Mouse (Mus musculus): ENCODE measurements around the gene Pdzk1ip1.

The Pdzk1ip1 gene

DNA sequence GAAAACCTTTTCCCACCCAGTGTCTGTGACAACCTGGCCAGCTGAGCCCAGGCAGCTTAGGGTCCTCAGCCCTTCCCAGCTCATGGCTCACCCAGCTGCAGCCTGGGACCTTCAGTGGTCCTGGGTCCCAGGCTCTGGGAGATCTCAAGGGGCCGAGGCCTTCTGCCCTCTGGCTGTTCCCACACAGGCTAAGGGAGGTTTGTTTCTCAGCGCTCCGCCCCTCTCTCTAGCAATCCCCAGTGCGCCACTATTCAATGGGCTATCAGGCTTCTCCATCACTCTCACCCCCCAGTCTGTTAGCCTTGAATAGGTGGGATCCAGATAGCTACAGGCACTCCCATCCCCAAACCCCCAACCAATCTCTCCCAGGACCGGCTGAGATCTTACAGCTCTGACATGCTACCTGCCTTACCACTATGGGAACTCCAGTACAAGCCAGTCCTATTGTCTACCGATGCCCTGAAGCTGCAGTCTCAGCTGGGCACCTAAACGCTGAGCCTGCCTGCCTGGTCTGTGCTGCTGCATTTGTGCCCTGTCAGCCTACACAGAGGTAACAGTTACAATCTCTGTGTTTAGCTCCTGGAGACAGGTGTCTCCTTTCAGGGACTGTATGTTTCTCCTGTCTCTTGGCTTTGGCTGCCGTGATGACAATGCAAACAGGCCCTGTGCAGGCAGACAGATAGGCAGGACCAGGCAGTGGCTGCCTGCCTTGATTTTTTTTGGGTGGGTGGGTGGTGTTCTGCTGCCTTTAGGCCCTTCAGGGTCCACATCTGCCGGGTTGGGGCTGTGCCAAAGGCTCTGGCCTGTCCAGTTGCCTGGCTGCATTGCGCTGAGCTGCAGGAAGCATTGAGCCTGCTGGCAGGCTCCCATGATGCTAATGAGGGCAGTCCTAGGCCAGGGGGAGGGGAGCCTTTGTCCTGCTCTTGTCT lies 9.4 kb upstream of the Pdzk1ip1 start:
- DNase-seq = no peak

DNA sequence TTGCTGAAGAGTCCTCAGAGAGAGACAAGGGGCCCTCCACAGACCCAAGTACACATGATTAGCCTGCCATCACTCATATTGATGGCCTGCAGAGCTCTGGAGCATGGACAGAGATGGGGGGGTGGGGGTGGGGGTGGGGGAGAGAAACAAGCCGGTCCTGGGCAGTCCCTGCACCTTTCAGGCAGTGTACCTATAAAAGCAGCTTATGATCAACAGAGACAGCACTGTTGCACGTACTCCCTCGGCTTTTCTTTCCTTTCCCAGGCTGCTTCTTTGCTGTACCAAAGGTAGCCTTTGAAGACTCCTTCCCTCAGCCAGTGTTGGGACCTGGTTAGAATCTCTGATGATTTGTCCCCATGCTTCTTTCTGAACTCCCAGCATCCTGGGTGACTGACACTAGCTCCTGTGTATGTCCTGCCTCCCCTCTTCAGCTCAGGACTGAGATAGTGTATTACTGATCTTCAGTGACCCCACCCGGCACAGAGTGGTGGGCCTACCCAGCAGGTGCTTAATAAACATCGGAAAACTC lies 8.6 kb upstream of the Pdzk1ip1 start:
- DNase-seq = no peak

DNA sequence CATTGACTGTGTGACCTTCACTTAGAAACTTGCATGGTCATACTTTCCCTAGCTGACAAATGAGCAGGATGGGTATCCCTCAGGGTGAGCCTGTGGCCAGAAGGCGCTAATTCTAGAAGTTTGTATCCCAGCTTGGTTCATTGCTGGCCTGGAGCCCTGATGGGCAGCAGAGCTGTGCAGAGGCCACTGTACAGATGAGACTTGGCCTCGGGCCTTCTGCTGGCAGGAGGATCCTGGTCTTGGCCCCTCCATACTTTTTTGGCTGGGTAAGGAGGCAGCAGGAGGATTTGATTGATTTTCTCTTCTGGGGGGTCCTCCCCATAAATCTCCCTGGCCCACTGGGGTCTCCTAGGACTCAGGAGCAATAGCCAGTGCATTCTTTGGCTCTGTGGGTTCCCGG lies 5.5 kb upstream of the Pdzk1ip1 start:
- DNase-seq = no peak

- peak; percentile 56 for DNase-seq
Measured at GRCm38 (mm10) chr4:115085522-115086095, 2.9 kb upstream of the Pdzk1ip1 start.

GRCm38 (mm10) chr4:115086257-115086656 lies 2.3 kb upstream of the Pdzk1ip1 start:
- DNase-seq = no peak

- DNase-seq = no peak
Measured at GRCm38 (mm10) chr4:115086763-115087415, 1.6 kb upstream of the Pdzk1ip1 start.

DNA sequence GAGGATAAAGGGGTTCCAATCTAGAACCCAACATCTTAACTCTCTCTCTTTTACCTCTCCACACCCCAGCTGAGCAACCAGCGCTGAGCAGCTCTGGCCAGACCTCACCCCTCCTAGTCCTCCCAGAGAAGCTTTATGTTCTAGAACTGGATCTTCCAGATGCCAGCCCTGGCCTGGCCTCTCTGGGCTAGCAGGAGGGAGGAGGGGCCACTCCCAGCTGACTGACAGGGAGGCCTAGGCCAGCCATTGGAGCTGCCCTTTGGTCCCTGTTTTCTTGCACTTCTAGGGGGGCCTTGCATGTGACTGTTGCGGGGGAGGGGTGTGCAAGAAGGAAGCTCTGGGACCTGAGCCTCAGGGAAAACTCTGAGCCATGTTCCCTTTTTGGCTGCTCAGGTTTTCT lies 2.1 kb downstream of the Pdzk1ip1 start:
- DNase-seq = no peak

- DNase-seq = no peak
Measured at GRCm38 (mm10) chr4:115091806-115092205, 3.3 kb downstream of the Pdzk1ip1 start.

DNA sequence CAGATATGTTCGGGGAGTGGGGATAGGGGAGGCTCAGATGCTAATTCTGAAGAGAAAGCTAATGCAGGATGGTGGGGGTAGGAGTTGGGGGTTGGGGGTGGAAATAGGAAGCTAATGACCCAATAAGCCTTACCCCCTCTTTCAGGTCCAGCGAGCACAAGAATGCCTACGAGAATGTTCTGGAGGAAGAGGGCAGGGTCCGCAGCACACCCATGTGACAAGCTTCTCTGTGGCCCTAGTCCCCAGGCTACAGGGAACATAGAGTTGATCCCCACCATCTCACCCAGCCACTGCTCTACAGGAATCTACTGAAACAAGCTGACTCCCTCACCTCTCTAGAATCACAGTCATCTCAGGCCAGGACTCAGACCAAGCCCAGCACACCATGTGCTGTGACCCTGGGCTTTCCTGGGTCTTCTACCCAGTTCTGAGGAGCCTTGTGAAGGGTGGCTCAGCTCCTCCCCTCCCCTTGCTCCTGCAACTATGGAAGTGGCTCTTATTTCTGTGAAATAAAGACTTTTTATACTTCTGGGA lies 4.9 kb downstream of the Pdzk1ip1 start:
- DNase-seq = no peak

GRCm38 (mm10) chr4:115094056-115094455 lies 5.5 kb downstream of the Pdzk1ip1 start:
- DNase-seq = no peak

GRCm38 (mm10) chr4:115095671-115096434 lies 7.3 kb downstream of the Pdzk1ip1 start:
- no peak for DNase-seq

DNA sequence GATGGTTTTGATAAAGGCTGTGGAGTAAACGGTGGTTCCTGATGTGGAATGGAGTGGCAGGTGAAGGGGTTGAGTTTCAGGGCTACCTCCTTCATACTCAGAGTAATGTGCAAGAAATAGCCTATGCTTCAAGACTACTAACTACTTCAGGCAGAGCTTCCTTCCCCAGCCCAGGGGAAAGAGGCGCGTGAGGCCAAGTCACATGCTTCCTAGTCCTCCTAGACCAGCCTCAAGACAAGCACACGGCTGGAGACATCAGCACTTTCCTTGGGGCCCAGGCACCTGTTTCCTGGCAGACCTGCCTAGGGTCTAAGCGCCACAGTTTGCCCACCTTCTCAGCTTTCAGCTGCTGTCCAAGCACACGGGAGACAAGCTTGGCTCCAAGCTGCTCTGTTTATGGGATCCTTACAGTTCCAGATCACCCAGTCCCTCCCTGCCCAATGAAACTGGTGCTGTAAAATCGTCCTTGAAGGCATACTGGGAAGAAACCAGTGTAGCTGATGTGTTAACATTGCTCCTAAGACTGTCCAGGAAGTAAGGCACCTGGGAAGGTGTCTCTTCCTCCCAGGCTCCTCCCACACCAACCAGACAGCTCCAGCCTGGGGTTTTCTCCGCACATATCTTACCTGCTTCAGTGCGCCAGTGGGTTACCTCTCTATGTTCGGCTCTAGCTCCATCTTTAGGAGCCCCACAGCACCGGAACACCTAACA lies 8.1 kb downstream of the Pdzk1ip1 start:
- DNase-seq = no peak

- DNase-seq = no peak
Measured at GRCm38 (mm10) chr4:115097146-115097496, 8.6 kb downstream of the Pdzk1ip1 start.

GRCm38 (mm10) chr4:115101682-115102081 lies 13.2 kb downstream of the Pdzk1ip1 start:
- DNase-seq = peak; percentile 37

- DNase-seq = no peak
Measured at GRCm38 (mm10) chr4:115103510-115103909, 15.0 kb downstream of the Pdzk1ip1 start.

- no peak for DNase-seq
Measured at GRCm38 (mm10) chr4:115111167-115111566, 22.7 kb downstream of the Pdzk1ip1 start.

DNA sequence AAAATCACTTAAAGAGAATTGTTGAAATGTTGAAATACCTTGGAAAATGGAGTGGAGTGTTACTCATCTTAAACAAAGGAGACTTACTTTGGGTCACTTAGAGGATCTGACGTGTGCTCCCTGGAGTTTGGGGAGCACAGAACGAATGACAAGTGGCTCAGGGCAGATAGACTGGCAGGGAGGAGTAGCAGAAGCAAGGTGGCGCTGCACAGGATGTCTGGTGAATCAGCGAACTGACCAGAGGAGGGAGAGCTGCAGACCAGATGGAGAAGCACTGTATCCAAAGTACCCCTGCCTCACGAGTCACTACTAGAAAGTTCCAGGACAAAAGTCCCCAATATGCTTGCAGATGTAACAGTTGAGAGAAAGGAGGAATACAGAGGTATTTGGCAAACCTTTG lies 24.8 kb downstream of the Pdzk1ip1 start:
- no peak for DNase-seq

GRCm38 (mm10) chr4:115119642-115120041 lies 31.1 kb downstream of the Pdzk1ip1 start:
- DNase-seq = no peak

- DNase-seq = no peak
Measured at GRCm38 (mm10) chr4:115121162-115121561, 32.7 kb downstream of the Pdzk1ip1 start.

DNA sequence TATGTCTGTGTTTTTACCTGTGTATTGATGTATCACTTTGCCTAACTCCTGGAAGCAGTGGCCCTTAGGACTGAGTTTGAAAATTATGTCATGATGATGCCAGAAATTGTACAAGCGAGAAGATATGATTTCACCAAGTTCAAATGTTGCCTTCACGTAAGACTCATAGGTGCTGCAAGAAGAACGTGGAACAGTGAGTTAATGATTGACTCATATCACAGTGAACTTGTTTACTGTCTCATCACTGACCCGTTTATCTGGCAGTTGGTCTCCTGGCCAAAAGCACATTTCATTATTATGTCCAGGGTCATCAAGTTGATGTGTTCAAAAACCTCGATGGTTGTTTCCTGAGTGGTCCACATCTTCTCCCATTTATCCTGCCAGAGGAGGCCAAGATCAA lies 33.1 kb downstream of the Pdzk1ip1 start:
- no peak for DNase-seq

DNA sequence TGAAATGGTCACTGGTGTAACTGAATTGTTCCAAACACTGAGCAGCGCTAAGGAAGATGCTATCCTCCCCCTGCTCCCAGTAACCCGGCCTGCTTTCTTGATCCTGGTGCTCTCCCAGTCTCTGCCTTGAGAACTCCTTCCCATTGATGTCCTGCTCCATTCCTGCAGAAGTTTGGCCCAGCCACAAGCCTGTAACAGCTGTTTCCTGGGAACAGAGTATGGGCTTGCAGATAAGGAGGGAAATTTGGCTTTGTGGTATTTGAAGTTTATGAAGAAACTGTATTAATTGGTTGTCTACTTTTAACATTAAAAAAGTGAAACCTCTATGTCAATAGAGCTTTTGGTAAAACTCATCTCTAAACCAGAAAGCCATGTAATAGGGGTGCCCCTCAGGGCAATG lies 35.0 kb downstream of the Pdzk1ip1 start:
- DNase-seq = no peak

DNA sequence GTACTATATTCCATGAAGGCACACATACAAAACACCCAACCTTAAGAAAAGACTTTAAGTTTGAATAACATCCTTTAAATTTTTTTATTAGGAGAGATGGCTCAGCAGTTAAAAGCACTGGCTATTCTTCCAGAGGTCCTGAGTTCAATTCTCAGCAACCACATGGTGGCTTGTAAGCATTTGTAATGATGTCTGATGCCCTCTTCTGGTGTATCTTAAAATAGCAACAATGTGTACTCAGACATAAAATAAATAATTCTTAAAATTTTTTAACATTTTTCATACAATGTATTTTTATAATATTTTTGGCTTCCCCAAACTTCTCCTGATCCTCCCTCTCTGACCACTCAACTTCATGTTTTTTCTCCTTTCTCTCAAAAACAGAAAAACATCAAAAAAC lies 36.2 kb downstream of the Pdzk1ip1 start:
- no peak for DNase-seq

Data from thymus, postnatal 14 days (tissue).